Mouse (Mus musculus) embryonic stem cell, embryonic (primary cell): ENCODE results near the gene Mog.

Experiments used
- CTCF ChIA-PET, 4 experiments: fragments of 300-600 bp in 2 of 4; fragments of 350-600 bp in 2 of 4; sonication (Branson Sonifier 250); formaldehyde crosslinking; loops; one replicate each; lab custom pipeline; 2022; ENCODE audit warnings: inconsistent platforms in 2 of 4; lab: Charles Lee
- POLR2A ChIA-PET, 4 experiments: fragments of 300-600 bp in 2 of 4; fragments of 350-600 bp in 2 of 4; sonication (Branson Sonifier 250); formaldehyde crosslinking; loops; one replicate each; lab custom pipeline; 2022; ENCODE audit warnings: antibody characterized with exemption in 4 of 4, inconsistent platforms in 1 of 4; lab: Charles Lee

Gene Mog

DNA sequence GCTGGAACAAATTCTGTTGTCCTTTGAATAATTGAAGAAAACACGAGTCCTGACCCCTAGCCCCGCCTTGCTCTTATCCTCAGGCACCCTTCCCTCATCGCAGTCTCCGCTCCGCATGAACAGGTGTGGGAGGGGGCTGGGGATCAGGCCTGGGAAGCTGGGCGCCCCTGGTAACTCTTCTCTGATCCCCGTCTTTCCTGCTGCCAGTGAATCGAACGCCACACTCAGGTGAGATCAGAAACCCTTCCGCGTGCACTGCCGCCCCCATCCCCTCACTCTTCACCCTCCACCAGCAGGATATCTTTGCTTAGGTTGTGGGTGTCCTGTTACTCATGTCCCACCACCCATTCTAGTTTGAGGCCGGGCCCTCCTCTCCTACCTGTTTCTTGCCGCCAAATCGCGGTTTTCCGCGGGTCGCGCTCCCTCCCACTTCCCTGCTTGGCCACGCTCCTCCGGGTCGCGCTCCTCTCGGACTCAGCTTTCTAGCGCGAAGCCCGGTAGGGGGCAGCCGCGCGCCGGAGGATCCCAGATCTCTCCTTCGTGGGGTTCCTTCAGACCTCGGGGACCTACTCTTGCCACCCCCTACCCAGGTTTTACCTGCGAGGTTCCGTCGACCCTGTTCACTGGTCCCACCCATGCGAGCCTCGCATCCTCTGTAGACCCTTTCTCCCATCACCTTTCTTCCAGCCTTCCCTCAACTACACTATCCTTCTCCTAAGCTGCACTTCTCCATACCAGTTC, 26.5 kb upstream of the Mog start:
- CTCF ChIA-PET, result interaction anchor here (0.6 to 2.6 kb wide), 45 partner anchors 10 to 224 kb away, joined by 3 to 20 read pairs (median 4); partner anchors contain the start of gene Trim26 (in 1 of the 4)
- POLR2A ChIA-PET, result interaction anchor here in 3 of 4 experiments (0.5 to 31.8 kb wide), 96 partner anchors 9 to 1376 kb away, joined by 3 to 863 read pairs (median 5); partner anchors contain the start of genes H2-M5 (in 2 of the 3), Mog (in 2 of the 3), Zfp57 (in 2 of the 3) and 2410137M14Rik (in 1 of the 3)

DNA sequence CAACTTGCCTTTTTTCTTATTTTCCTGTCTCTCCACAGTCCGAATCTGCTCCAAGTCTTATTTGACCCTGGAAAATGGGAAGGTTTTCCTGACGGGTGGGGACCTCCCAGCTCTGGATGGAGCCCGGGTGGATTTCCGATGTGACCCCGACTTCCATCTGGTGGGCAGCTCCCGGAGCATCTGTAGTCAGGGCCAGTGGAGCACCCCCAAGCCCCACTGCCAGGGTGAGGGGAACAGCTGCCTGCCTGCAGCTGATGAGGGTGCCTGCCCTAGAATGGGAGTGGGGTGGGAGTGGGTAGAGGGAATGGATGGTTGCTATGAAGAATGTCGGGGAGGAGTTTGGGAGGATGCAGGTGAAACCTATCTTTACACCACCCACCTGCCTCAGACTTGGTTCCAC, 25.2 kb upstream of the Mog start:
- ChIA-PET CTCF (interaction anchor here in 2 of 4 experiments (0.6 to 1.0 kb wide), 4 partner anchors 14 to 151 kb away, joined by 3 to 4 read pairs (median 3); no protein-coding TSS in a partner anchor), POLR2A (interaction anchor here in 3 of 4 experiments (0.6 to 31.8 kb wide), 20 partner anchors 8 to 211 kb away, joined by 3 to 863 read pairs (median 5); partner anchors contain the start of gene Trim26 (in 1 of the 3))

DNA sequence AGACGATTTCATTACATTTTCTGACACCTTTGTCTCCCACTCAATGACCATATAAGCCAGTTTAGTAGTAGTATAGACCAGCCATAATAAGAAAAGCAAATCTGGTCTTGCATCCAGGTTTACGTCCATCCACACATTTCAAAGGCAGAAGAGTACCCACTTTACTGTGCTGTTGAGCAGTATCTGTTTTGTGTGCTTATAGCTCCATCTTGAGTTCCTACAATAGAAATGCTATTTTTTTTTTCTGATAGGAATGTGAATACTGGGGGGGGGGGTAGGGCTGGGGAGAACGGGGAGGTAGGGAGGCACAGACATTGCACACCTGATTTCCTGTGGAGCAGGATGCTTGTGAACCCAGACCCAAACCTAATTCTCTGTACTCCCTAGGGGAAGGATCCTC, 24.8 kb upstream of the Mog start:
- POLR2A ChIA-PET, result interaction anchor here (0.6 to 31.8 kb wide), 23 partner anchors 9 to 211 kb away, joined by 3 to 863 read pairs (median 5); partner anchors contain the start of gene Trim26 (in 1 of the 4)
- CTCF ChIA-PET, result interaction anchor here in 3 of 4 experiments (0.6 to 1.0 kb wide), 8 partner anchors 14 to 1344 kb away, joined by 3 to 14 read pairs (median 3); no protein-coding TSS in a partner anchor

DNA sequence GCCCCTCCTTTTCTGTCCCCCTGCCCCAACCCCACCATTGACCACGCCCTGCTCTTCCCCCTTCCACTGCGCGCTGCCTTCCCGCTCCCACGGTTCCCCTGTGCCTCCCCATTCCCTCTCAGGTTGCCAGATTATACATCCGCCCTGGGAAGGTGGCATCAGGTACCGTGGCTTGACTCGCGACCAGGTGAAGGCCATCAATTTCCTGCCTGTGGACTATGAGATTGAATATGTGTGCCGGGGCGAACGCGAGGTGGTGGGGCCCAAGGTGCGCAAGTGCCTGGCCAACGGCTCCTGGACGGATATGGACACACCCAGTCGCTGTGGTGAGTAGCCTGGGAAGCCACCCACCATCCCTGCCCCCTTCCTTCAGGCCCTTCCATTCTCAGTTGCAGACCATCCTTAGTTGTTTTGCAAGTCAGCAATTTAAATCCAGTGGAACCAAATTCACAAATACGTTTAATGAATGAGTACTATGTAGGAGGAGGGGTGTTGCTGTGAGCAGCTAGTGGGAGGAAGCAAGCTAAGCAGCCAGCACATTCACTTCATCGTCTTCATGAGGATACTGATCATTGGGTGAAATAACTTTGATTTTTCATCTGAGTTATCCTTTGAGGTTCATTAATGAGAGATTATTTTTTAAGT, 24.3 kb upstream of the Mog start:
- CTCF ChIA-PET, result interaction anchor here in 2 of 4 experiments (0.6 to 1.0 kb wide), 4 partner anchors 26 to 1344 kb away, joined by 3 to 14 read pairs (median 4); no protein-coding TSS in a partner anchor
- POLR2A ChIA-PET, result interaction anchor here (0.6 to 31.8 kb wide), 30 partner anchors 8 to 210 kb away, joined by 3 to 863 read pairs (median 5); partner anchors contain the start of genes Trim26 (in 1 of the 4) and Zfp57 (in 1 of the 4)

DNA sequence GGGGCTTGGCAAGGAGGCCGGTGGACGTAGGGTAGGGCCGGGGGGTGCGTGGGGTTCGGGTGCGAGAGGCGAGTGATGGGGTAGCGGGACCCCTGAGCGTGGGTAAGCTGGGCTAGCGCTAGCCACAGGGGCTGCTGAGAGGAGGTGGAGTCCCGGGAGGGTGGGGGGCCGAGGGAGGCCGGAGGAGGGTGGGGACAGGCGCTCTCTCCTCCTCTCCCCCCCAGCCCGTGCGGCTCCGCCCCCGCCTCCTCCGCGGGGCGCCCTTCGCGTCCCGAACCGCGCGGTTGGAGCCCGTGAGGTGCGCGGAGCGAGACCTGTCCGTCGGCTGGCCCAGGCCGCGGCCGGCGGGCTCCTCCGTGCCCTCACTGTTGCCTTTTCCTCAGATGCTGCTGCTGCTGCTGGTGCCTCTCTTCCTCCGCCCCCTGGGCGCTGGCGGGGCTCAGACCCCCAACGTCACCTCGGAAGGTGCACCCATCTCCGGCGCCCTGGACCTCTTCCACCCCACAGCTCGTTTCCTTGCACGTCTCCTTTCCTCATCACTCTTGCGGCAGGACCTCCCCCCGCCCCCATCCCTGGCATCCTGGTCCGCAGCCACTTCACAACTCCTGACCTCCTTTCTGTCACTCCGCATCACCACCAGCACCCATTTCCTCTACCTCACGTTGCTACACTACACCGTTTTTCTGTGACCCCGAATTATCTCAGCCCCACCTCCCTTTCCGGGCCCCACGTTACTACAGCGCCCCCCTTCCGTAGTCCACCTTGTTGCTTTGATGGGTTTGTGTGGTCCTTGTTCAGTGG, 23.3 kb upstream of the Mog start:
- ChIA-PET POLR2A (interaction anchor here (0.6 to 31.8 kb wide), 77 partner anchors 8 to 1164 kb away, joined by 3 to 863 read pairs (median 5); partner anchors contain the start of genes 2410137M14Rik (in 4 of the 4), Rnf39 (in 2 of the 4), H2-M5 (in 1 of the 4) and Mog (in 1 of the 4)), CTCF (interaction anchor here (0.6 to 1.6 kb wide), 16 partner anchors 19 to 210 kb away, joined by 3 to 10 read pairs (median 4); partner anchors contain the start of gene Trim26 (in 1 of the 4))

DNA sequence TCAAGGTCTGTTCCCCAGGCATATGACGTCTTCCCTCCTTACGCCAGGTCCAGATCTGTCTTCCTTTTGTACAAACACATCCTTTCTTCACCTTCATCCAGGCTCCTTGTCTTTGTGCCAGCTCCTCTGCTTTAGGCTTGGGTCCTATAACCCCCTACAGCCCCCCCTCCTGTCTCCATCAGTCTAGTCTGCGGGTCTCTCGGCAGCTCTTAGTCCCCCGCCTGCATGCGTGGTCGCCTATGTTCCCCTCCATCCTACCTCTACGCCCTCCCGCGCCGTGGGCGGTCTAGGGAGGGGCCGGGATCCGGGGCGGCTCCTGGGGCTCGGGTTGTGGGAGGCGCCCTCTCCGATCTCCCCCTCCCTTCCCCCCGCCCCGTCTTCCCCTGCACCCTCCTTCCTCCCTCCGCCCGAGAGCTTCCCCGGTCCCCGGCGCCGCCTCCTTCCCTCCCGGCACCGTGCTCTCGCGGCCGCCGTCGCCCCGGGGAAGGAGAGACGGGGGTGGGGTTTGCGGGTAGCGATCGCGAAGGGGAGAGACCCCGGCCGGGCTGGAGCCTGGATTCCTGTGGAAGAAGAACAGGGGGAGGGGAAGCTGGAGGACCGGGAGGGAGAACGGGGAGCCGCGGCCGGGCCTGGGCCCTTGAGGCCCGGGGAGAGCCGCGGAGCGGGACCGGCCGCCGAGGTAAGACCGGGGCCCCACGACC, 22.6 kb upstream of the Mog start, which contains the start of gene Gabbr1:
Gabbr1 (plus strand) TSS at position 356 of the 701 bp plus-strand sequence.
- ChIA-PET POLR2A (interaction anchor here (0.6 to 31.8 kb wide), 88 partner anchors 7 to 1163 kb away, joined by 3 to 863 read pairs (median 5); partner anchors contain the start of genes 2410137M14Rik (in 4 of the 4), Mog (in 2 of the 4), Rnf39 (in 2 of the 4) and H2-M5 (in 1 of the 4)), CTCF (interaction anchor here (0.6 to 1.6 kb wide), 20 partner anchors 18 to 1461 kb away, joined by 3 to 10 read pairs (median 4); partner anchors contain the start of gene Trim26 (in 1 of the 4))

DNA sequence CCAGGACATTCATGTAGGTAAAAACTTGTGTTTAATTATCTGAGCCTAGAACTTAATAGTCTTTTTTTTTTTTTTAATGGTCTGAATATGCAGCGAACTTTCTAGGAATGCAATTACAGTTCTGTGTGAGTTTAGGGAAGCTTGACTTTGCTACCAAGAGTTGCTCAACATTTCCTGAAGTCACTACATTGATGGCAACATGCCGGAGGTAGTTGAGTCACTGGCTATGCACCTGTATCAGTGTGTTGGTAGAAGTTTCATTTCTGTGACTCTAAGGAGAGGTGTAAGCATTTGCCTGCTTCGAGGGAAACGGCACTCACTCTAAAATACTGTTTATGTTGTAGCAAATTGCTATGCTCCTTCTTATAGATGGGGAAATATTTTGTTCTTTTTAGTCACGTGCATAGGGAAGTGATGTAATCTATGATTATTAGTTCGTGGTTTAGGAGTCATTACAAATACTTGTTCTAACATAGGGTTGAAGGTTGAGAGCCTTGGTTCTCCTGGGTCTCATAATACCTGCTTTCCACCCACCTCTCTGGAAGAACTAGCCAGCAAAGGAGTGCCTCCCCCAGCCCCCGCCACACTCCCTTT, 21.6 kb upstream of the Mog start:
- CTCF ChIA-PET, result interaction anchor here in 3 of 4 experiments (0.5 to 1.4 kb wide), 6 partner anchors 10 to 208 kb away, joined by 3 to 6 read pairs (median 4); partner anchors contain the start of gene Trim26 (in 1 of the 3)
- POLR2A ChIA-PET, result interaction anchor here (0.6 to 31.8 kb wide), 66 partner anchors 7 to 208 kb away, joined by 3 to 863 read pairs (median 6); partner anchors contain the start of genes 2410137M14Rik (in 4 of the 4), Mog (in 1 of the 4), Rnf39 (in 1 of the 4) and Trim26 (in 1 of the 4)

DNA sequence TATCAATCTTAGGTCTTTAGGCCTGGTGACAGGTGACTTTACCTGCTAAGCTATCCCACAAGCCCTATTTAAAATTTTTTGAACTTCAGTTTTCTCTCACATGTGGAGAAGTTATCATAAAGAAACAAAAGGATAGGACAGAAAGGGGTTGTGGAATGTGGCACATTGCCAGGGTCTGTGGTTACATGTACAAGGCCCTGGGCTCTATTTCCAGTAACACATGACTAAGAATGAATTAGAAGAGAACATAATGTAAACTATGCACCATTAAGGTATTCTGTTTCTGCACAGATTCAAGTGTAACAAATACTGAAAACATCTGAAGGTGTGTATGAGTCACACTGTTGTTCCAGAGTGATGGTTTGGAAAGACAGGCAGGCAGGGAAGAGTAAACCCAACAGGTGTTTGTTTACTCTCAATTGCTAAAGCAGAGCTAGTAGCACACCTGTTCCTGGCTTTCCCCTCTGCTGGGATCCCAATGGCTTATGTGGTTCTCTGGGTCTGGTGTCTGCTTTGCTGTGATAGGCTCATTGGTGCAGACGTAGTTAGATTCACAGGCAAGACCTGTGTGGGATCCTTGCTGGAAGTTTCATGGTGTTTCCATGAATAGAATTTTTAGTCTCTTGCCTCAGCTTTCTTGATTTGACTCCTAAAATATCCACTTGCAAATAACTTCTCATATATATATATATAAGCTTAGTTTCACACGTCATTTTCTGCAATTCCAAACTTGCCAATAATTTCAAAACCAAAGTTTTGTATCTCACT, 16.1 kb upstream of the Mog start:
- ChIA-PET CTCF (interaction anchor here in 1 of 4 experiments (0.6 kb wide), 1 partner anchor 1165 kb away, joined by 5 read pairs; no protein-coding TSS in a partner anchor), POLR2A (interaction anchor here in 3 of 4 experiments (0.6 to 2.7 kb wide), 12 partner anchors 10 to 68 kb away, joined by 3 to 12 read pairs (median 4); no protein-coding TSS in a partner anchor)

DNA sequence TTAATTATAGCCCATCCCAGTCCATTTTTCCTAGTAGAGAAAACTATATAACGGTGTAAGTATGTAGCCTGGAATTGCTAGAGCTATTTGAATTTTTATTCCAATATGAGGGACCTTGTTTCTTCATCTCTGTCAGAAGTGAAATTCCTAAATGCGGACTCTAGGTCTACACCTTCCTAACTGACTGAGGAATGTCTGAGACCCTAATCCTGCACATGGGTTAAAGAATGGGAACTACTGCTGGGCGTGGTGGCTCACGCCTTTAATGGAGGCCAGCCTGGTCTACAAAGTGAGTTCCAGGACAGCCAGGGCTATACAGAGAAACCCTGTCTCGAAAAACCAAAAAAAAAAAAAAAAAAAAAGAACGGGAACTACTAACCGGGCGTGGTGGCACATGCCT, 6.0 kb upstream of the Mog start:
- ChIA-PET CTCF (interaction anchor here in 3 of 4 experiments (0.5 to 1.6 kb wide), 6 partner anchors 21 to 51 kb away, joined by 3 to 6 read pairs (median 4); no protein-coding TSS in a partner anchor), POLR2A (interaction anchor here (0.5 to 6.8 kb wide), 74 partner anchors 8 to 1943 kb away, joined by 3 to 252 read pairs (median 6); partner anchors contain the start of genes Gabbr1 (in 4 of the 4), H2-M5 (in 3 of the 4), 2410137M14Rik (in 2 of the 4) and Ppp1r11 (in 2 of the 4))

DNA sequence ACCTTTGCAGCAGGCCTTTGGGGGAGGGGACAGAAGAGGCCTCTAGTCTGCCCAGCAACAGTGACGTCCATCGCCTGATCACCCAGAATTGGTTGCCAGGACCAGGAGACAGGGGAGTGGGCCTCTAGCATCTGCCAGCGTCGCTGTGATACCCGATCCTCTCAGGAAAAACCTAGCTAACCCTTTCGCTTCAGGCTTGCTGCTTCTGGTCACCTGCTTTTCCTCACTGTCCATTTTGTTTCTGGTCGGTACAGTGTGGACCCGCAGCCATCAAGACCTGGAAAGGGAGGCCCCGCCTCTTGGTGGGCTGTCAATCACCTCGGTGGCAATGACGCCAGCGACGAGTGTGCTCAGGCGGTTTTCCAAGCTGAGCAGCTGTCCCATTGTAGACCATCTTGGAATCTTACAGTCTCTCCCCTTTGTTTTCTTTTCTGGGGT, 5.5 kb upstream of the Mog start:
- CTCF ChIA-PET, result interaction anchor here in 3 of 4 experiments (0.5 to 1.6 kb wide), 7 partner anchors 21 to 1032 kb away, joined by 3 to 13 read pairs (median 4); no protein-coding TSS in a partner anchor
- POLR2A ChIA-PET, result interaction anchor here (0.5 to 6.8 kb wide), 75 partner anchors 9 to 1942 kb away, joined by 3 to 252 read pairs (median 7); partner anchors contain the start of genes Gabbr1 (in 4 of the 4), H2-M5 (in 3 of the 4), 2410137M14Rik (in 2 of the 4) and Zfp57 (in 2 of the 4)

DNA sequence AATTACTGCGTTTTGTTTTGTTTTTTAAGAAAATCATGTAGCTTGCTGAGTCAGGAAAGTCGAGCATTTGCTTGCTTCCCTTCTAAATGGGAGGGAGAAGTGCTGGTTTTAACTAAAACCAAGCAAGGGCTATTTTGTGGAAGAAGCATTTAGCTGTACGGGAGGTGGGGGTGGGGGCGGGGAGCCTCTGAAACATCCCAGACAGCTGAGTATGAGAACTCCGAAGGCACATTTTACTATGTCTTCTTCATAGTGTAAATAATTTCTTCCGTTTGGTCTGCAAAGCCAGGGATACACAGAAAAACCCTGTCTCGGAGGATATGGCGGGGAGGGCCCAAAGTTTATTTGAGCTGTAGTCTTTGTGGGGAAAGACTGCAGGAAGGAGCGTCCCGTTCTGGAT, 5.0 kb upstream of the Mog start:
- ChIA-PET CTCF (interaction anchor here in 3 of 4 experiments (0.8 to 1.6 kb wide), 5 partner anchors 22 to 1032 kb away, joined by 3 to 13 read pairs (median 5); no protein-coding TSS in a partner anchor), POLR2A (interaction anchor here (0.6 to 6.8 kb wide), 66 partner anchors 9 to 185 kb away, joined by 3 to 252 read pairs (median 7); partner anchors contain the start of genes Gabbr1 (in 4 of the 4), 2410137M14Rik (in 2 of the 4), H2-M5 (in 2 of the 4) and Ppp1r11 (in 1 of the 4))

DNA sequence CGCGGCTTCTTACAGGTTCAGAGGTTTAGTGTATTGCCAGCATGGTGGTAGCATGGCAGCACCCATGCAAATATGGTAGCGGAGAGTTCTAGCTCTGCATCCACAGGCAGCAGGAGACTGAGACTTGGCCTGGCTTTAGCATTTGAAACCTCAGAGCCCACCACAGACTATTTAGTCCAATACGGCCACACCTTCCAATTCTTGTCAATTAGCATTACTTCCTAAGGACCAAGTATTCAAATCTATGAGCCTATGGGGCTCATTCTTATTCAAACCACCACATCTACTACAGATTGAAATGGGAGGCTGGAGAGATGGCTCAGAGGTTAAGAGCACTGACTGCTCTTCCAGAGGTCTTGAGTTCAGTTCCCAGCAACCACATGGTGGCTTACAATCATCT, 4.3 kb upstream of the Mog start:
- CTCF ChIA-PET, result interaction anchor here in 3 of 4 experiments (0.5 to 1.0 kb wide), 4 partner anchors 19 to 1031 kb away, joined by 3 to 13 read pairs (median 3); partner anchors contain the start of gene Gabbr1 (in 1 of the 3)
- POLR2A ChIA-PET, result interaction anchor here (0.6 to 6.8 kb wide), 50 partner anchors 8 to 191 kb away, joined by 3 to 252 read pairs (median 8); partner anchors contain the start of genes Gabbr1 (in 3 of the 4), Zfp57 (in 2 of the 4), 2410137M14Rik (in 1 of the 4) and H2-M5 (in 1 of the 4)

DNA sequence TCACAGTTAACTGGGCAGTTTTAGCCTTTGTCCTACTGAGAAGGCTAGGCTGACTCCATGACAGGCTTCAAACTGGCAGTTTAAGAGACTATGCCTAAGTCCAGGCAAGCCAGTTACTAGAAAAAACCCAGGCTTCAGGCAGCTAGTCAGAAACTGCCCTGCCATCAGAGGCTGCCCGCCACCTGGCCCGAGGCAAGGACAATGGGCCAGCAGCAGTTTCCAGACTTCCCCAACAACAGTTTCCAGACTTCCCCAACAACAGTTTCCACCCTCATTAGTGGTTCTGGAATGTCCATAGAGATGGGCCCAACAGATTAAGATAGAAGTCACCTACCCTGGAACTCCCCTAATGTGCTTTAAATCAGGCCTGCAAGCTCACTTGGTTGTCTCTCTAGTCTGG, 3.2 kb upstream of the Mog start:
- ChIA-PET POLR2A (interaction anchor here (0.7 to 6.8 kb wide), 29 partner anchors 9 to 190 kb away, joined by 3 to 252 read pairs (median 5); partner anchors contain the start of genes Gabbr1 (in 2 of the 4), Zfp57 (in 2 of the 4), H2-M5 (in 1 of the 4) and Trim26 (in 1 of the 4)), CTCF (interaction anchor here in 1 of 4 experiments (0.6 kb wide), 1 partner anchor 146 kb away, joined by 3 read pairs; no protein-coding TSS in a partner anchor)
